Mouse (Mus musculus): ENCODE data around the gene 1700025G04Rik.
A peak's percentile ranks its signal among the peaks of the same experiment; 100 is the strongest.

1700025G04Rik gene

DNA sequence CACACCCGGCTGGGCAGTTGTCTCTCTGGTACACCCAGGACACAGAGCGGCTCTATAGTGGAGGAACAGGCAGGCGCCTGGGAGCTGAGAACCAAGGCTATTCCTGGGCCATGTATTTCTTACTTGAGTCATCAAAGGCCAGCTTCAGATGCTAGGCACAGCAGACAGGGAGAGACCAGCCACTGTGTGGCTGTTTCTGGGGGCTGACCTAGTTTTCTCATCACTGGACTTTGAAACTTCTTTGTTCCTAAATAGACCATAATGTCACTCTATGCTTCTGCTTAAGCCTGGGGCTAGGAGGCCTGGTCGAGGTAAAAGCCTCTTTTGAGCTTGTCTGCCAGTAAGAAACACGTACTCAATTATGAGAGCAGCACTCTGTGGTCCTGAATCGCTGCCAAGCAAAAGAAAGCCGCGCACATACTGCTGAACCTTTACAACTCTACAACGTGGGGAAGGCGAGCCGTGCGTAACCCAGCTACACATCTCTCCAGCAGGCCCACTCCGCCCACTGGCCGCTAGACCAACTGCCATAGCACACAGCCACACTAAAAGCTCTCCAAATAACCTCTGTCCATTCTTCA lies 199.8 kb downstream of the 1700025G04Rik start:
- Histone ChIP-seq H3K4me3 (replicated peaks; ENCODE audit: low read length) (no peak overlapping the region), H3K9me3 (ENCODE audit: low read length) (no peaks in the 10 kb centered on the region), H3K36me3 (ENCODE audit: insufficient read depth, low read length) (no peaks in the 10 kb centered on the region), H3K4me1 (replicated peaks; ENCODE audit: low read depth, low read length) (peaks cover 19% of the 10 kb centered on the region), H3K27me3 (ENCODE audit: insufficient read depth, low read length) (peaks cover 3% of the 10 kb centered on the region; the same call in 1 of the 2 replicates)
- no peak for TF ChIP-seq NANOG (IDR thresholded peaks at IDR 0.05; ENCODE audit: borderline replicate concordance, low read length)

DNA sequence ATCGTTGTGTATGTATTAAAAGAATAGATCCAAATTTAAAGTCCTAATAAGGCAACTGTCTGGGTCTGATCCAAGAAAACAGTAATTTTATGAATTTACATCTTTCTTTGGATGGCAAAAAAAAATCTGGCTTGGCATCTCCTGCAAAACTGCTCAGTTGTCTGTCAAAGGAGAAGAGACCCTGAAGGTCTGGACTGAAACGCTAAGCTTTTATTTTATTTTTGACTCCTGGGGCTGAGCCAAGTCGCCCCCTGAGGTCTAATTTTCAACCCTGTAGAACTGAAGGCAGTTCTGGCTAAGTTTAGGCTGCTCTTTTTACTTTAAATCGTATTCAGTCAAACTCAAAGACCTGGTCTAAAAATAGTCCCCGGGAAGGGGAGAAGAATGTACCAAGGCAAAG lies 202.3 kb downstream of the 1700025G04Rik start:
- Histone ChIP-seq H3K36me3 (ENCODE audit: insufficient read depth, low read length) (no peaks in the 10 kb centered on the region), H3K27me3 (ENCODE audit: insufficient read depth, low read length) (peaks cover 3% of the 10 kb centered on the region; the same call in 1 of the 2 replicates), H3K9me3 (ENCODE audit: low read length) (no peaks in the 10 kb centered on the region), H3K4me1 (replicated peaks; ENCODE audit: low read depth, low read length) (peaks cover 42% of the 10 kb centered on the region), H3K4me3 (replicated peaks; ENCODE audit: low read length) (no peak overlapping the region)
- TF ChIP-seq POU5F1 (IDR thresholded peaks at IDR 0.05; ENCODE audit: borderline replicate concordance, low read length) = no peak
- TF ChIP-seq NANOG (IDR thresholded peaks at IDR 0.05; ENCODE audit: borderline replicate concordance, low read length) = no peak
- no peak for TF ChIP-seq CTCF (conservative IDR thresholded peaks at IDR 0.05; ENCODE audit: low read length)

DNA sequence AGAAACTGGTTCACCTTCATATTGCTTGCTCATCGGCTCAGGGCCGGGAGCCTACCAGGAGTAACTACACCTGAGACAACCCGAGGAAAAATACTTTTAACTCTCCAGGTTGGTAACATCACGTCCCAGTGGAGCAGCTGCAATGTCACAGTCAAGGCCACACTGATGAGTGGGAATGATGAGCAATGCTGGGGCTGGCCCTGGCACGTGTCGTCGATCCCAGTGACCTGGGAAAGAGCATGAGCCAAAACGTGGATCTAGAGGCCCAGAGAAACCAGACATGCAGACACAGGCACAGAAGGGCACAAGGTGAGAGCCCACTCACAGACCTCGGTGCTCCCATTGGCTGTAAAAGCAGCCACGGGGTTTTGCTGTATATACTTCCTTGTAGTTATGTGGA lies 202.8 kb downstream of the 1700025G04Rik start:
- no peak for TF ChIP-seq NANOG (IDR thresholded peaks at IDR 0.05; ENCODE audit: borderline replicate concordance, low read length)
- TF ChIP-seq CTCF (conservative IDR thresholded peaks at IDR 0.05; ENCODE audit: low read length) = no peak
- no peak for TF ChIP-seq POU5F1 (IDR thresholded peaks at IDR 0.05; ENCODE audit: borderline replicate concordance, low read length)
- Histone ChIP-seq H3K9me3 (ENCODE audit: low read length) (no peaks in the 10 kb centered on the region), H3K27me3 (ENCODE audit: insufficient read depth, low read length) (peaks cover 3% of the 10 kb centered on the region; the same call in 1 of the 2 replicates), H3K36me3 (ENCODE audit: insufficient read depth, low read length) (no peaks in the 10 kb centered on the region), H3K4me1 (replicated peaks; ENCODE audit: low read depth, low read length) (peaks cover 47% of the 10 kb centered on the region), H3K4me3 (replicated peaks; ENCODE audit: low read length) (no peak overlapping the region)

DNA sequence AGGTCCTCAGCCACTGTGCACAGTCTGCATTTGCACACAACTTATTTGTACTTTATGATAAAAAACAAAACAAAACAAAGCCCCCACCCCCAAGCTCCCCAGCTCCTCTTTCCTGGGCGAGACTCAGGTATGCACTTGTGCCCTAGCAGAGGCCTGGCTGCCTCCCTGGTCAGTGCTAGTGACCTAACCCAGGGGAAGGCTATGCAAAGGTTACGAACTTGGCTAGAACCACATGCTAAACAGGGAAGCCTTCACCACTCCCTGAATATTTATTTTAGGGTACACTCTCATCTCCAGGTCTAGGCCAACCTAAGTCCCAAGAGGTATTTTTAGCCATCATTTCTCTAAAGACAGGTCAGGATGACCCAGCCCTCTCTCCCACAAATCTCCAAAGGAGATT lies 203.8 kb downstream of the 1700025G04Rik start:
- Histone ChIP-seq H3K36me3 (ENCODE audit: insufficient read depth, low read length) (no peaks in the 10 kb centered on the region), H3K4me1 (replicated peaks; ENCODE audit: low read depth, low read length) (peaks cover 56% of the 10 kb centered on the region), H3K9me3 (ENCODE audit: low read length) (no peaks in the 10 kb centered on the region), H3K27me3 (ENCODE audit: insufficient read depth, low read length) (peaks cover 3% of the 10 kb centered on the region; the same call in 1 of the 2 replicates), H3K4me3 (replicated peaks; ENCODE audit: low read length) (0 out of 2 replicates have a peak overlapping the region, but pooled peaks have one; percentile 5)
- TF ChIP-seq NANOG (IDR thresholded peaks at IDR 0.05; ENCODE audit: borderline replicate concordance, low read length) (no peak), POU5F1 (IDR thresholded peaks at IDR 0.05; ENCODE audit: borderline replicate concordance, low read length) (no peak)

DNA sequence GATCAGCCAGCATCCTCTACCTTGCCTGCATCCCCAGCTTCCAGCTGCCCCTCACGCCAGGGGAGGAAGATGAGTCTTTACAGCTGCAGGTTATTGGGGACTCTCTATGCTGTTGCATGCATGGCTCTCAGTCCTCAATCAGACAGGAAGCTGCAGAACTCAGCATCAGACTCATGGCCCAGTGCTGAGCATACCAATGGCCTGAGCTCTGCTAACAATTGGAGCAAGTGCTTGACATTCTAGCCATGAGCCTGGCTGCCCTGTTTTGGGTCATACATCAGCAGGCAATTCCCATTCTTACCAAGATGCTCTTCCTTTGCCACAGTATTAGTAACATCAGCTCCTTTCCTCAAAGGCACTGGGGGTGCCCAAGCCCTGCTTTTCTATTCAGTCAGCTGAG lies 208.7 kb downstream of the 1700025G04Rik start:
- Histone ChIP-seq H3K4me3 (replicated peaks; ENCODE audit: low read length) (peak overlapping the region; percentile 41; the same call in 1 of the 2 replicates), H3K9me3 (ENCODE audit: low read length) (no peaks in the 10 kb centered on the region), H3K36me3 (ENCODE audit: insufficient read depth, low read length) (no peaks in the 10 kb centered on the region), H3K4me1 (replicated peaks; ENCODE audit: low read depth, low read length) (peaks cover 88% of the 10 kb centered on the region), H3K27me3 (ENCODE audit: insufficient read depth, low read length) (peaks cover 3% of the 10 kb centered on the region; the same call in 1 of the 2 replicates)
- TF ChIP-seq POU5F1 (IDR thresholded peaks at IDR 0.05; ENCODE audit: borderline replicate concordance, low read length) = no peak
- no peak for TF ChIP-seq CTCF (conservative IDR thresholded peaks at IDR 0.05; ENCODE audit: low read length)
- TF ChIP-seq NANOG (IDR thresholded peaks at IDR 0.05; ENCODE audit: borderline replicate concordance, low read length) = no peak

DNA sequence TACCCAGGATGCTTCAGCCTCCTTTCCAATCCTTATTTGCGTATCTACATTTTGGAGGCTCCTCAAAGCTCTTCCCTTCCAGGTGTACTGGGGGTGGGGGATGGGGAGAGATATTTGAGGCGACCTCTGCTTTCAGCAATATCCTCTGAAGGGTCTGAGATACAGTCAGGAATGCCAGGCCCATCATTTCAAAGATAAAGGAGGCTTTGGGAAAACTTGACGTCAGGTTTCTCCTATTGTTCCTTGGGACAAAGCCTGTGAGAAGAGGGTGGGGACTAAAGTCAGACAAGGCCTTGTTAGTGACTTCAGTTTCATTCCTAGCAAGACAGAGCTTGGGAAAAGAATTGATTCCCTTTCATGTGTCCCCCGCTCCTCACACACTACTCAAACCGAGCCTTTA lies 209.2 kb downstream of the 1700025G04Rik start:
- TF ChIP-seq POU5F1 (IDR thresholded peaks at IDR 0.05; ENCODE audit: borderline replicate concordance, low read length) (no peak), NANOG (IDR thresholded peaks at IDR 0.05; ENCODE audit: borderline replicate concordance, low read length) (peak; percentile 40; the same call in 1 of the 2 replicates)
- Histone ChIP-seq H3K36me3 (ENCODE audit: insufficient read depth, low read length) (no peaks in the 10 kb centered on the region), H3K27me3 (ENCODE audit: insufficient read depth, low read length) (peaks cover 3% of the 10 kb centered on the region; the same call in 1 of the 2 replicates), H3K4me1 (replicated peaks; ENCODE audit: low read depth, low read length) (peaks cover 85% of the 10 kb centered on the region), H3K4me3 (replicated peaks; ENCODE audit: low read length) (peak overlapping the region; percentile 41; the same call in 1 of the 2 replicates), H3K9me3 (ENCODE audit: low read length) (no peaks in the 10 kb centered on the region)

DNA sequence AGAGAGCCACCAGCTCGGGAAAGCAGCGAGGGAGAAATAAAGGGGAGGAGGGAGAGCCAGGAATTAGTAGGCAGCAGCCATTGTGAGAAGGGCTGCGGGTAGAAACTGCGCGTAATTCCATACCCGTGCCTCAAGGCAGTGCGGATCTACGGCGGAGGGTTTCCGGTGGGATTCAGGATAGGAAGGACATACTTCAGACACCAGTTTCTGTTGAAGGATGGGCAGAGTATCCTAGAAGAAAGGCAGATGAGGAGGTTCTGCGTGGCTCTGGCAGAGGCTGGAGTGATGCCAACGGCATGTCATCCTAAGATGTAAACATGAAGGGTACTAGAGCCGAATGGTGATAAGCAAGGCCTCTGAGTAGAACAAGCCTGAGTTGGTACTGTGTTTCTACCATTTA lies 210.0 kb downstream of the 1700025G04Rik start:
- peaks cover 78% of the 10 kb centered on the region for H3K4me1 ChIP-seq (replicated peaks; ENCODE audit: low read depth, low read length)
- H3K4me3 ChIP-seq (replicated peaks; ENCODE audit: low read length) = peak overlapping the region; percentile 78
- H3K27me3 ChIP-seq (ENCODE audit: insufficient read depth, low read length) = no peaks in the 10 kb centered on the region
- TF ChIP-seq POU5F1 (IDR thresholded peaks at IDR 0.05; ENCODE audit: borderline replicate concordance, low read length) (no peak), NANOG (IDR thresholded peaks at IDR 0.05; ENCODE audit: borderline replicate concordance, low read length) (no peak), CTCF (conservative IDR thresholded peaks at IDR 0.05; ENCODE audit: low read length) (no peak)
- no peaks in the 10 kb centered on the region for H3K36me3 ChIP-seq (ENCODE audit: insufficient read depth, low read length)
- H3K9me3 ChIP-seq (ENCODE audit: low read length) = no peaks in the 10 kb centered on the region

DNA sequence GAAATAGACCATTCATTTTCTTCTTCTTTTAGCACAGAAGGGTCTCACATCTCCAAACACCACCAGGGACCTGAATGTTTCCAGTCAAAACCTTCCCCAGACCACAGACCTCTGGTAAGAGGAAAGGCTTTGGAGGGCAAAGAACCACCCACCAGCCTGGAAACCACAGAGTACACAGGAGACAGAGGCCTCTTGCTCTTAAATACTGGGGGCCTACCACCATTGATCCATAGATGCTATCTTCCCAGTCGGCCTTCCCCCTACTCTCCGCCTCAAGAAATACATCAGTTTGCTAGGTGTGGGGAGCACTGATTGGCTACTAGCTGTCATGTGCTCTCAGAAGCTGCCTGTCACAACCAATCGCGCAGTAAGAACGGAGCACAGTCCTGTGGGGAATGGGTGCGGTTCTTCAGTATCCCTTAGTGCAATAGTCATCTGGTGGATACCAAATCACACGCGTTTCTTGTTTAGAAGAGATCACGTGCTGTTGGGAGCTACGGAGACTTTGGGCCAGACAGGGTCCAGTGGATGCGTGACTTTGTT lies 210.5 kb downstream of the 1700025G04Rik start:
- no peak for TF ChIP-seq POU5F1 (IDR thresholded peaks at IDR 0.05; ENCODE audit: borderline replicate concordance, low read length)
- TF ChIP-seq CTCF (conservative IDR thresholded peaks at IDR 0.05; ENCODE audit: low read length) = no peak
- TF ChIP-seq NANOG (IDR thresholded peaks at IDR 0.05; ENCODE audit: borderline replicate concordance, low read length) = no peak
- Histone ChIP-seq H3K4me3 (replicated peaks; ENCODE audit: low read length) (peak overlapping the region; percentile 78), H3K27me3 (ENCODE audit: insufficient read depth, low read length) (no peaks in the 10 kb centered on the region), H3K9me3 (ENCODE audit: low read length) (no peaks in the 10 kb centered on the region), H3K36me3 (ENCODE audit: insufficient read depth, low read length) (no peaks in the 10 kb centered on the region), H3K4me1 (replicated peaks; ENCODE audit: low read depth, low read length) (peaks cover 73% of the 10 kb centered on the region)

DNA sequence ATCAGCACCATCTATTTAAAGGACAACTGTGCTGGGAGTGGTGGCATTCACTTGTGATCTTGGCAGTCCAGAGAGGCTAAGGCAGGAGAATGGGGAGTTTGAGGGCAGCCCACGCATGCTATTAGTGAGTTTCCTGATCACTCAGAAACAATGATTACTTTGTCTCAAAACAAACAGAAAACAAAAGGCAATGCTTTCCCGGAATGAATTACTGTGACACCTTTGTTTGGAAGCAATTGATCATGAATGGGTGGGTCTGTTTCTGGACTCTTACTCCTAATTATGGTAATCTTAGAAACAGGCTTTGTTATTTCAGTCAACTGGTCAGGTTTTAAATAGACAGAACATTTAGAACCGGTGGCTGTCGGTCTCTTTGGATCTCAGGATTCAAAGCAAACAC lies 211.5 kb downstream of the 1700025G04Rik start:
- peak overlapping the region; percentile 78 for H3K4me3 ChIP-seq (replicated peaks; ENCODE audit: low read length)
- no peaks in the 10 kb centered on the region for H3K27me3 ChIP-seq (ENCODE audit: insufficient read depth, low read length)
- TF ChIP-seq CTCF (conservative IDR thresholded peaks at IDR 0.05; ENCODE audit: low read length) (no peak), POU5F1 (IDR thresholded peaks at IDR 0.05; ENCODE audit: borderline replicate concordance, low read length) (0 out of 2 replicates have a peak, but pooled peaks have one; percentile 27), NANOG (IDR thresholded peaks at IDR 0.05; ENCODE audit: borderline replicate concordance, low read length) (peak; percentile 98)
- no peaks in the 10 kb centered on the region for H3K9me3 ChIP-seq (ENCODE audit: low read length)
- H3K36me3 ChIP-seq (ENCODE audit: insufficient read depth, low read length) = no peaks in the 10 kb centered on the region
- H3K4me1 ChIP-seq (replicated peaks; ENCODE audit: low read depth, low read length) = peaks cover 64% of the 10 kb centered on the region
